Mouse (Mus musculus) C2C12 (cell line): ENCODE data around the gene Rnf19b. TPM values are rescaled to one million over a fixed set of nuclear protein-coding genes. Genes with fewer than 3 reads are reported as not detected.

Experiments used
- H3K27me3 ChIP-seq: one replicate; pipeline ENCODE4 v1.6.1; 2011; ENCODE audit not compliant: control insufficient read depth, insufficient read depth, insufficient read length
- H3K36me3 ChIP-seq: one replicate; pipeline ENCODE4 v1.6.1; 2011; ENCODE audit not compliant: control insufficient read depth, insufficient read depth
- H3K4me3 ChIP-seq: one replicate; pipeline ENCODE4 v1.5.1; 2011; ENCODE audit warnings: mild to moderate bottlenecking, control low read depth; ENCODE audit not compliant: poor library complexity, insufficient read depth, severe bottlenecking
- H3K79me2 ChIP-seq: one replicate; pipeline ENCODE4 v1.6.1; 2011; ENCODE audit not compliant: control insufficient read depth, insufficient read depth
- H3K79me3 ChIP-seq: one replicate; pipeline ENCODE4 v1.6.1; 2011; ENCODE audit warnings: low read depth, control low read depth
- H3ac ChIP-seq: one replicate; pipeline ENCODE3; 2011; ENCODE audit warnings: low read depth; ENCODE audit not compliant: control insufficient read depth, insufficient read length
- CEBPB ChIP-seq: IDR thresholded peaks from one replicate; pipeline ENCODE4 v1.6.1; 2011; ENCODE audit warnings: low read depth, mild to moderate bottlenecking, control low read depth, moderate library complexity
- CTCF ChIP-seq: IDR thresholded peaks from one replicate; pipeline ENCODE4 v1.5.1; 2011; ENCODE audit not compliant: control insufficient read depth, insufficient read depth, insufficient read length
- FOSL1 ChIP-seq: IDR thresholded peaks from one replicate; pipeline ENCODE4 v1.8.0; 2011; ENCODE audit warnings: mild to moderate bottlenecking, low read length; ENCODE audit not compliant: poor library complexity, insufficient read depth, severe bottlenecking
- MAX ChIP-seq: IDR thresholded peaks from one replicate; pipeline ENCODE4 v1.6.1; 2011; ENCODE audit warnings: mild to moderate bottlenecking, control low read depth
- MYOD1 ChIP-seq: IDR thresholded peaks from one replicate; pipeline ENCODE4 v1.6.1; 2011; ENCODE audit warnings: low read depth; ENCODE audit not compliant: control insufficient read depth, insufficient read length
- MYOG ChIP-seq: IDR thresholded peaks from one replicate; pipeline ENCODE4 v1.6.1; 2011; ENCODE audit not compliant: control insufficient read depth, insufficient read length; ENCODE audit errors: extremely low read depth
- USF1 ChIP-seq: IDR thresholded peaks from one replicate; pipeline ENCODE4 v1.6.1; 2011; ENCODE audit warnings: low read depth, mild to moderate bottlenecking, control low read depth, moderate library complexity
- polyA plus RNA-seq: library from polyadenylated mRNA; unstranded; fragments of >200 nt; fragmentation: generic; extraction: Trizol; gene quantifications from one replicate; pipeline ENCODE4 v1.2.1, GENCODE M21; 2012; ENCODE audit warnings: missing spikeins

The Rnf19b gene
- polyA plus RNA-seq, 1 experiment, result 53.5 TPM

DNA sequence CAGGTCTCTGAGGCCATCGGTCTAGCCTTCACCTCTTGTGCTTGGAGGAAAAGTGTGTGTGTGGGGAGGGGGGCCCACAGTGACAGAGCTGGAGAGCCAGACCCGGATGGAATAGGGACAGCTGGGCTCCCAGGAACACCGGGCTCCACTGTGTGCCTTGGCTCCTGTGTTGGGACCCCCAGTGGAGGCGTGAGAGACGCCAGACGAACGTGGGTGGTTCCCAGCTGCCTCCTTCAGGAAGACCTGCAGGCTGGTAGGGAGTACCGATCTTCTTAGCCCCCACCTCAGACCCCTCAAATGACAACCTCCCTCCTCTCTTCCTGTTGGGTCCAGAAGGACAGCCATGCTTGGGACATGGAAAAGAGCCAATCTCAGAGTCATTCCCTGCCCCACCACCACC lies 64.6 kb downstream of the Rnf19b start:
- TF ChIP-seq MYOG, result no peak
- no peak for TF ChIP-seq CEBPB
- TF ChIP-seq FOSL1, result no peak
- H3K27me3 ChIP-seq, result peaks cover 50% of the 10 kb centered on the region
- no peak overlapping the region for H3K4me3 ChIP-seq
- H3K79me2 ChIP-seq, result no peaks in the 10 kb centered on the region
- no peaks in the 10 kb centered on the region for H3K79me3 ChIP-seq
- no peak overlapping the region for H3ac ChIP-seq
- no peaks in the 10 kb centered on the region for H3K36me3 ChIP-seq

DNA sequence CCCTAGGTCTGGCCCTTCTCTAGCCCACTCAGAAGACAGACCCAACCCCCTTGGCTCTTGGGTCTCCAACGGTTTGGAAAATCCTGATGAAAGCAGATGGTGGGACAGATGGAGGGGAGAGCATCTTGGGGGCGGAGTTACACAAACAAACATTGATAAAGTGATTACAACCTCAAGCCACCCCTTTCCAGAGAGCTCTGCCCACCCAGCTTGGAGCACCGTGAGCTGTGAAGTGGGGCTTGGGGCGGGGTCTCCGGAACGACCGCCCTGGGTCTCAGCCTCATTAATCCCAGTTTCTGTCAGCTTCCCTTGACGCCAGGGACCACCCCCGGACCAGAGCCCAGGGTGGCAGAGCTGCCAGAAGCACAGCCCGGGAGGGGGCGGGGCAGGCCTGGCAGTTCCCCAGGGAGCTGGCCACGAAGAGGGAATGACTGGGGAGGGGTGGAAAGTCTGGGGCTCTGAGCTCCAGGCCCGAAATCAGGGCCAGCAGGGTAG lies 66.6 kb downstream of the Rnf19b start:
- Histone ChIP-seq H3K27me3 (peaks cover 34% of the 10 kb centered on the region), H3ac (no peak overlapping the region), H3K36me3 (no peaks in the 10 kb centered on the region), H3K79me2 (no peaks in the 10 kb centered on the region), H3K4me3 (no peak overlapping the region), H3K79me3 (no peaks in the 10 kb centered on the region)
- no peak for TF ChIP-seq MAX
- no peak for TF ChIP-seq CEBPB
- TF ChIP-seq FOSL1, result no peak
- TF ChIP-seq USF1, result no peak
- no peak for TF ChIP-seq MYOD1
- no peak for TF ChIP-seq MYOG
- TF ChIP-seq CTCF, result no peak

DNA sequence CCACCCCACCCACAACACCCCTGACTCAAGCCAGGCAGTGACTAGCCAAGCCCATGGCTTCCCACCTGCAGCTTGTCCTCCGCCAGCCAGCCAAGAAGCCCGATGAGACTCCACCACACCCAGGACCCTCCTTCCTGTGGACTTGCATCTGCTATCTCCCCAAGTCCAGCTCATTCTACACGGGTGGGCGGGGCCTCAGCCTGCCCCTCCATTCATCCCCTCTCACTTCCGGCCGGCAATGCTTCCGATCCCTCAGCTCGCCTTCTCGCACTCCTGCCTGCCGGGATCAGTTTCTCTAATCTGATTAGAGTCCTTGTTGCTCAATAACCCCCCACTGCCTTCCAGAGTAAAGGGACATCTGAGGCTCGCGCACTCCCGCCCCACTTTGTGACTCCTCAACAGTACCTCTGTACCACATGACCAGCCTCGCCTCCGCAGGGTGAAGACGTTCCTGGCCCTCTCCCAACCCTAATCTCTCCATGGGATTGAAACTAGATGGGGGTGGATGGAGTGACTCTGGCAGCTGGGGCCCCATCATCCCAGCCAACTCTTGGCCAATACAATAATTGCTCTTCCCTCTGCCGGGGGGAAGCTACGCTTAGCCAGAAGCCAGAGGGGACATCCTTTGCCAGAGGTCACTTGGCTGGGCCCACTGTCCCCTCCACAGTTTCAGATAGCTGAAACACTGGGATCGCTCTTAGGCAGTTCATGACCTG lies 67.8 kb downstream of the Rnf19b start:
- H3ac ChIP-seq, result no peak overlapping the region
- H3K27me3 ChIP-seq, result peaks cover 24% of the 10 kb centered on the region
- H3K36me3 ChIP-seq, result no peaks in the 10 kb centered on the region
- H3K79me3 ChIP-seq, result no peaks in the 10 kb centered on the region
- H3K79me2 ChIP-seq, result no peaks in the 10 kb centered on the region
- H3K4me3 ChIP-seq, result no peak overlapping the region
- TF ChIP-seq MYOG, result no peak
- TF ChIP-seq FOSL1, result no peak
- peak; percentile 11 for TF ChIP-seq MYOD1
- peak; percentile 17 for TF ChIP-seq USF1

DNA sequence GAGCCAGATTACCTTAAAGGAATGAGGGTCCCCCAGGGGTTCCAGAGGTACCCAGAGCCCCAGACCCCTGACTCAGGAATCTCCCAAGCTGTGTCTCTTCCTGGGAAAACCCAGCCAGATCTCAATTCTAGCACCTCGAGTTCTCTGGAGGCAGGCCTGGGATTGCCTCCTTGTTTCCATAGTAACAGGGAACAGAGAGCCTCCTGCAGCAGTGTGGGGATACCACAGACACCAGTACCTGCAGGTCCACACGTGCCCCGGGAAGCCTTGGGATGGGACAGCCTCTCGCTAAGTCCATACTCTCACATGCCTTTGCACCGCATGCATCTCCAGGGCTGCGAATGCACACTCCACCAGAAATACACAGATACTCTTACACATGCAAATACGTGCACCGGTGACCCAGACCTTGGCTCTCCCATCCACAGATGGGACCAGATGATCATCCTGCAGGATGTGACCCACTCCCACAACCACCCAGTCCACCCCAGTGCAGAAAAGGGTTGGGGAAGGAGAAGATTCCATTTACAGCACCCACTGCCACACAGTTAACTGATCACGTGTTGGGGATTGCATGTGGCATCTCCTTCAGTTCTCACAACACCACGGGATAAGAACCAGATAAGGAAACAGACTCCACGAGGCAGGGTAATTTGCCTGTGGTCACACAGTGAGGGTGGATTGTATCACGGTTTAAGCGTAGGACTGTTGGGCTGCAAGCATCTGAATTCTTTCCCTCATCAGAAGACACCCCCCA lies 70.7 kb downstream of the Rnf19b start:
- peaks cover 6% of the 10 kb centered on the region for H3K27me3 ChIP-seq
- no peaks in the 10 kb centered on the region for H3K79me3 ChIP-seq
- TF ChIP-seq MYOG (no peak), USF1 (no peak), CEBPB (no peak), MAX (no peak), FOSL1 (no peak), CTCF (no peak), MYOD1 (no peak)
- no peak overlapping the region for H3ac ChIP-seq
- H3K79me2 ChIP-seq, result no peaks in the 10 kb centered on the region
- H3K4me3 ChIP-seq, result no peak overlapping the region
- no peaks in the 10 kb centered on the region for H3K36me3 ChIP-seq

DNA sequence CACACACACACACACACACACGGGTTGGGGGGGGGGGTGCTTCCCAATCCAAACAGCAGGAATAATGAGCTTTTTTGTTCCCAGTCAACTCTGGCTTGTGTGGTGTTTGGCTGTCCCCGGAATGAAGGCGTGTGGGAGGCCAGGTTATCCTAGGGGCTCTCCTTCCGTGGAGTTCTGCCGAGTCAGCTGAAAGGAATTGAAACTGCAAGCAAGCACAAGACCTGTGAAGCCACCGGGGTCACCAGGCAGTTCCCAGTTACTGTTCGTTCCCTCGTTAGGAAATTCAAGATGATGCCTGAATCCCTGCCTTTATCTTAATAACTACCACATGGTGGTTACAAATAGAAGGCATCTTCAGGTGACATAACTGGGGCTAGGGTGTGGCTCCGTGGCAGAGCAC lies 71.3 kb downstream of the Rnf19b start:
- Histone ChIP-seq H3K79me3 (no peaks in the 10 kb centered on the region), H3K27me3 (peaks cover 6% of the 10 kb centered on the region), H3K36me3 (no peaks in the 10 kb centered on the region), H3ac (no peak overlapping the region), H3K79me2 (no peaks in the 10 kb centered on the region), H3K4me3 (no peak overlapping the region)
- no peak for TF ChIP-seq MYOD1
- TF ChIP-seq CTCF, result no peak
- TF ChIP-seq FOSL1, result no peak
- no peak for TF ChIP-seq CEBPB
- TF ChIP-seq MYOG, result no peak
- no peak for TF ChIP-seq USF1
- no peak for TF ChIP-seq MAX

DNA sequence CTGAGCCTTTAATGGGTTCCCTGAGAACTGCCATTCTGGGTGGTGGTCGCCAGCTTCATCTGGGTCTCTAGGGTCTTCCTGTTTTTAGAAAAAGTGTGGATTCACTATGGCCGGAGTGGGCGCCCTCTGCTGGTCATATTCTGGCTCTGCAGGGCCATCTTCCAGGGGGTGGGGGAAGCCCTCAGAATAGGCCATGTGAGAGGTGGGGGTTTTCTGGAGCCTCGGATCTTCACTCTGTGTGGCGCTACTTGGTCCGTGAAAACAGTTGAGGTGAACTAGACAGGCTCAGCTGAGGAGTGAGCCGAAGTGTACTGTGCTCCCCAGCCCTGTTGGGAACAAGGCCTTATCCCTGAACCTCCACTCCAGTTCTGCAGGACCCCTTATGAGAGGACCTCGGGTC lies 72.1 kb downstream of the Rnf19b start:
- Histone ChIP-seq H3ac (no peak overlapping the region), H3K79me3 (no peaks in the 10 kb centered on the region), H3K27me3 (peaks cover 6% of the 10 kb centered on the region), H3K4me3 (no peak overlapping the region), H3K79me2 (no peaks in the 10 kb centered on the region), H3K36me3 (no peaks in the 10 kb centered on the region)
- TF ChIP-seq MAX (no peak), CTCF (peak; percentile 27), MYOG (no peak), MYOD1 (no peak), USF1 (no peak)
